Mouse (Mus musculus): ENCODE measurements around the gene Eif4a2.

Eif4a2 gene

DNA sequence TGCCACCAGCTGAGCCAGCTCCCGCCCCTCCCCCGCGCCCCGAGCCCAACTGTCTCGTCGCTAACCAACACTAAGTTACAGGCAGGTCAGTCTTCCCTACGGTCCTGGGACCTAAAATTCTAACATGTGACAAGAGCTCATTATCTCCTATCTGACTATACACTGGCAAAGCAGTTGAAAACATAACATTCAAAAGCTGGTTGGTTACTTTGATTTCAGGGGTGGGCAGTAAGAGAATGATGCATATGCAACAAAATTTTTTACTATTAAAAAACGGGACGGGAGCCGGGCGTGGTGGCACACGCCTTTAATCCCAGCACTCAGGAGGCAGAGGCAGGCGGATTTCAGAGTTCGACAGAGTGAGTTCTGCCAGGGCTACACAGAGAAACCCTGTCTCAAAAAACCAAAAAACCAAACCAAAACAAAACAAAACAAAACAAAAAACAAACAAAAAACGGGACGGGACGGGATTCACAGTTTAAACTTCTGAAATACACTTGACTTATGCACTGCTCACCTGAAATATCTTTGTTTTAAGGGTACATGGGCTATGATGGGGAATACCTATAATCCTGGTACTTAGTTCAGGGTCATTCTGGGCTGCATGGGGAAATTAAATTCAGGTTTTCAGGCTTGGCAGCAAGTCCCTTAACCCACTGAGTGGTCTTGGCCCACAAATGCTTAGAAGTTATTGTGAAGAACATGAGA, 4.1 kb upstream of the Eif4a2 start:
- DNase-seq (ENCODE audit: low read depth in 2 of 2, low spot score in 2 of 2), result no peak

DNA sequence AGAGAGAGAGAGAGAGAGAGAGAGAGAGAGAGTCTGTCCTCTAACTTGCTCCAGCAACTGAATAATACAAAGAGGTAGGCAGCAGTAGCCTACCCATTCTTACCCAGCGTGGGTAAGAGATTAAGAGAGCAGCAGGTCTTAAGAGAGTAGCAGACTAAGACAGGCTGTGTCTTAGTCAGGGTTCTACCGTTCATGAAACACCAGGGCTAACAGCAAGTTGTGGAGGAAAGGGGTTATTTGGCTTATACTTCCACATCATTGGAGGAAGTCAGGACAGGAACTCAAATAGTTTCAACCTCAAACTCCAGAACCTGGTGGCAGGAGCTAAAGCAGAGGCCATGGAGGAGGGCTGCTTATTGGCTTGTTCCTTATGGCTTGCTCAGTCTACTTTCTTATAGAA, 3.4 kb upstream of the Eif4a2 start:
- DNase-seq (ENCODE audit: low read depth in 2 of 2, low spot score in 2 of 2), result no peak

GRCm38 (mm10) chr16:23106121-23106520, 1.1 kb upstream of the Eif4a2 start:
- DNase-seq (ENCODE audit: low read depth in 2 of 2, low spot score in 2 of 2), result no peak

- DNase-seq (ENCODE audit: low read depth in 2 of 2, low spot score in 2 of 2), result peak; percentile 65 to 77
Observed at GRCm38 (mm10) chr16:23107946-23108759, 909 bp downstream of the Eif4a2 start.

- DNase-seq (ENCODE audit: low read depth in 2 of 2, low spot score in 2 of 2), result no peak
Observed at GRCm38 (mm10) chr16:23108943-23109342, 1.7 kb downstream of the Eif4a2 start.

- no peak for DNase-seq (ENCODE audit: low read depth in 2 of 2, low spot score in 2 of 2)
Observed at GRCm38 (mm10) chr16:23109350-23110280, 2.4 kb downstream of the Eif4a2 start.

DNA sequence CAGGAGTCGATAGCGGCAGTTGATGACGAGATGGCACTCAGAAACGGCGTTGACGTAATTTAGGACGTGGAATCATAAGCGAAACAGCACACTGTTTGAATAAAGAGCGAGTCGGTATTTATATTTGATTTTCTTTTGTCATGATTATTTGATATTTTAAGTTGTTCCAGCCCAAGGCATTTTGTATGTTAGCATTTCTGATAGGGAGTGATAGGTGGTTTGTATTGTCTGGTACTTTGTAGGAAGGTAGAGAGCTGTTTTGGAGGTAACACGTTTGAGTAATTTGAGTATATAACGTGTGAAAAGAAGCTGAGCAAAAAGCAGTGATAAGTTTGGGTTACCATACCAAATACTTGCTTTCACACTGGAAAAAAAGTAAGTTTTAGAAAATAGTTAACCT, 5.1 kb downstream of the Eif4a2 start:
- DNase-seq (ENCODE audit: low read depth in 2 of 2, low spot score in 2 of 2), result no peak

- DNase-seq (ENCODE audit: low read depth in 2 of 2, low spot score in 2 of 2), result no peak
Observed at GRCm38 (mm10) chr16:23112861-23113435, 5.7 kb downstream of the Eif4a2 start.

DNA sequence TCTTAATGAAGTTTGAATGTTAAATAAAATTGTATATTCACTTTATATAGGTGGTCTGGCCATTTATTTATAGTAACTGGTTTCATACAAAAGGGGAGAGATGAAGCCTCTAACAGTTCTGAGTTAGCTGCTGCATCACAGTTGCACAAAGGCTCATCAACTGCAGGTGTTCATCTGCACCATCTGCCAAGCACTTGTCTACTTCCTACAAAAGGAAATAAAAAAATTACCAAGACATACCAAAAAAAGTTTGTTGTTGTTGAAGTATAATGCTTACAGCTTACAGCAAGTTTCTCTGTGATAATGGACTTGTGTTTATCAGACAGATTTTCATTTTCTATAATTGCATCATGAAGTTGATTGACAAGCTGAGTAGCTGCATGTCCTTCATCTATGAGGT, 6.7 kb downstream of the Eif4a2 start:
- no peak for DNase-seq (ENCODE audit: low read depth in 2 of 2, low spot score in 2 of 2)

- DNase-seq (ENCODE audit: low read depth in 2 of 2, low spot score in 2 of 2), result no peak
Observed at GRCm38 (mm10) chr16:23114339-23115171, 7.3 kb downstream of the Eif4a2 start.

DNA sequence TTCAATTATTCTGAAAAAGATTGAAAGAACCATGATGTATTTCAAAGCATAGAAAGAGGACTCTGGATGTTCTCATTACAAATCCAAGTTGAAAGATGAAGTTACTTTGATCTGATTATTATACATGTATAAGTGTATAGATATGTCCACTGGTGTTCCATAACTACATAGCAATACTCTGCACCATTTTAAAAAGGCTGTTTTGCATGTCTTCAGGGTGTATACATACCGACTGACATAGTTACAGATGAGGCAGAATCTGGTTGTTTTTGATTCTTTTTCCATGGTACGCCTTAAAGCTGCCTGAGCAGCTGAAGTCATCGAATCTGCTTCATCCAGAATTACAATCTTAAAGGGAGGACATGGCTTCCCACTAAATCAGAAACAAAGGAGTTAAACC, 8.2 kb downstream of the Eif4a2 start:
- DNase-seq (ENCODE audit: low read depth in 2 of 2, low spot score in 2 of 2), result no peak

DNA sequence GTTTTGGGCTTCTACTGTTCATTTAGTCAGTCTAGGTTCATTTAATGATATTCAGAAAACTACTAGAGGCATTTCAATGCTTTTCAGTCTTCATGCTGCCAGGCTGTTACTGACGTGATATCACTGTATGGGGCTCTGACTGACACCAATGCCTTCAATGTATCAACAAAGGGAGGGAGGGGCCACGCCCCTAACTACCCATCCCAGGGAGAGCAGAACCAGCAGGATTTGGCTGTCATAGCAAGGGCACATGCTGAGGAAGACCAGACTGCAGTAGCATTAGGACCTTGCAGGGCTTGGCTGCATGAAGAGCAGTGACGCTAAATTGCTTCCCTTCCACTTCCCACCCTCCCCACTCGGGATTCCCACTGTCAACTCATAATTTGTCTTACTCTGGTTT, 9.9 kb downstream of the Eif4a2 start:
- DNase-seq (ENCODE audit: low read depth in 2 of 2, low spot score in 2 of 2), result no peak

DNA sequence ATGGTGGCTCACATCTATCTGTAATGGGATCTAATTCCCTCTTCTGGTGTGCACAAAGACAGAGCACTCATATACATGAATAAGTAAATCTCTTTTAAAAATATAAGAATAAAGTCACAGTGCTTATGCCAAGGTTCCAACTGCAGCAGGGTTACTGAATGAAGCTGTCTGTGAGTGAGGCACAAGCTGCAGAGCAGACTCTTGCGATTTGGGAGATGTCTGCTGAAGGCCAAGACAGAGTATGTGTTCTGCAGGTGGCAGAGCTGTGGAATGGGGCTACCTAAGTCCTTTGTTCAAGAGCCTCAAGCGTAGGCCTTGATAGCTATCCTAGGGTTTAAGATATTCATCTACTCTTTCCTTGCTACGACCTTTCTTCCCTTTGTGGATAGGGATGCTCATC, 15.2 kb downstream of the Eif4a2 start:
- DNase-seq (ENCODE audit: low read depth in 2 of 2, low spot score in 2 of 2), result no peak

GRCm38 (mm10) chr16:23123104-23123503, 15.9 kb downstream of the Eif4a2 start:
- DNase-seq (ENCODE audit: low read depth in 2 of 2, low spot score in 2 of 2), result no peak

DNA sequence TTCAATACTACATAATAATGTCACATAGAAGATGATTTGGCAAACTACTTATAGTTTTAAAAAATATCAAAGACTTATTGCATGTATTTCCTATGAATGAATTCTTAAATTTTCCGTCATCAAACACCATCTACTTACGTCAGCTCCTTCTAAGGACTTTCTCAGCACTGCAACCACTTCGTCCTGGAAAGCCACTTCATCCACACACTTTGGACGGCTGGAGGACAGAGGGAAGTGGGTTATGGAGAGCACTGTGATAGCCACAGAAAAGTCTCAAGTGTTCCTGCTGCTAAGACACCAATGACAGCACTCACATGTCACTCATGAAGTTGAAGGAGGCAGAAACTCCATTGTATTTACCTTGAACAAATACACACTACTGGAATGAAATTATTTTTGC, 17.2 kb downstream of the Eif4a2 start:
- no peak for DNase-seq (ENCODE audit: low read depth in 2 of 2, low spot score in 2 of 2)

DNA sequence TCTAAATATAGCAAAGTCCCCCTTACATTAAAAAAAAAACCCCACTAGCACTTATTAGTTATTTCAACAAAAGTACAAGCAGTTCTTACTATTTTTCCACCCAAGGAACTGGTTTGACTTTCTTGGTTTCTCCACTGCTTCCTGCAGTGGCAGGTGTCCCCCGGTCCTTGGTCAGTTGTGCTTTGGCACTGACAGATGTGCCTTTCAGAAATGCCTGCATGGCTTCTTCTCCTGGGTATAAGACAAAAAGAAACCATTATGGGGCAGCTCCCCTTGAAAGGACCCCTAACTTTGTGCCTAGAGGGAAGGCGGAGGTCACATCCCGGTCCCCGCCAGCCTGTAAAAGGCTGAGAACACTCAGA, 20.0 kb downstream of the Eif4a2 start:
- DNase-seq (ENCODE audit: low read depth in 2 of 2, low spot score in 2 of 2), result no peak

- peak; percentile 89 for DNase-seq (ENCODE audit: low read depth in 2 of 2, low spot score in 2 of 2)
Observed at GRCm38 (mm10) chr16:23127673-23128375, 20.6 kb downstream of the Eif4a2 start, which contains the start of gene Rfc4. Rfc4 (minus strand) TSS chr16:23127737.

- DNase-seq (ENCODE audit: low read depth in 2 of 2, low spot score in 2 of 2), result no peak
Observed at GRCm38 (mm10) chr16:23130303-23130702, 23.1 kb downstream of the Eif4a2 start.

DNA sequence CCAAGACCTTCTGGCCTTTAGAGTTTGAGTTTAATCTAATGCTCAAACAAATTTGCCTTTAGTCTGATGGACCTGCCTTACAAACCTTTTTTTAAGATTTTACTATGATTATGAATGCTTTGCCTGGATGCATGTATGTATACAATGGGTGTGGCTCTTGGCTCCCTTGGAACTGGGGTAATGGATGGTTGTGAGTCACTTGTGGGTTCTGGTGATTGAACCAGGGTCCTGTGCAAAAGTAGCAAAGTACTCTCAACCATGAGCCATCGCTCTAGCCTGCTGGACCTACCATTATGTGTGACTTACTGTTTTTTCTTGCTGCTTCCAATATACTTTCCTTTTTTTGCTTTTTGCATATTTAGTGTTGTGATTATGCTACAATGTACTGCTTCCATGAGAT, 25.1 kb downstream of the Eif4a2 start:
- no peak for DNase-seq (ENCODE audit: low read depth in 2 of 2, low spot score in 2 of 2)

Measured in CD8-positive naive resting alpha-beta T cell, adult 2 months (primary cell).